Mouse (Mus musculus) c-Kit-positive CD71-negative TER-119-negative erythroid progenitor cells, embryonic 14.5 days (primary cell): Measurements from ENCODE around the gene Gpm6b.

Source experiments
- DNase-seq: peaks from one replicate; pipeline ENCODE4 v3.0.0-alpha.2; 2013; ENCODE audit warnings: low read depth

Gpm6b gene

GRCm38 (mm10) chrX:166358955-166359354 lies 120.2 kb downstream of the Gpm6b start:
- DNase-seq = no peak

GRCm38 (mm10) chrX:166359927-166360440 lies 121.3 kb downstream of the Gpm6b start:
- DNase-seq = no peak

DNA sequence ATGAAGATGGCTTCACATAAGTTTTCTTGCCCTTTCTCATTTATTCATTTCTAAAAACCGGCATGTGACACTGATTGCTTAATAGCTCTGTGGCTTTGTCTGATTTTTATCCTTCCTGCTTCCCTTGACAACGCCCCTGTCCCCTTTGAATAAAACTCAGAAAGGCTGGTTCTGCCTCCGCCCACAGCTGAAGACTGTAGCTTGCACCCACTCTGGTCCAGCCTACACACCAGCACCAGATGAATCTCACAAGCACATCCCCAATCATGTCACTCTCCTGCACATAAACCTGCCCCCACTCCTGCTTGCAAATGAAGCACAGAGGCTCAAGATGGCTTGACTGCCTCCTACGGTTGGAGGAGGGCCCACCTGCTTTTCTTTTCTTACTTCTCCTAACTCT lies 121.7 kb downstream of the Gpm6b start:
- DNase-seq = no peak

GRCm38 (mm10) chrX:166365458-166366213 lies 126.9 kb downstream of the Gpm6b start:
- no peak for DNase-seq

GRCm38 (mm10) chrX:166376681-166377328 lies 138.1 kb downstream of the Gpm6b start:
- DNase-seq = no peak

DNA sequence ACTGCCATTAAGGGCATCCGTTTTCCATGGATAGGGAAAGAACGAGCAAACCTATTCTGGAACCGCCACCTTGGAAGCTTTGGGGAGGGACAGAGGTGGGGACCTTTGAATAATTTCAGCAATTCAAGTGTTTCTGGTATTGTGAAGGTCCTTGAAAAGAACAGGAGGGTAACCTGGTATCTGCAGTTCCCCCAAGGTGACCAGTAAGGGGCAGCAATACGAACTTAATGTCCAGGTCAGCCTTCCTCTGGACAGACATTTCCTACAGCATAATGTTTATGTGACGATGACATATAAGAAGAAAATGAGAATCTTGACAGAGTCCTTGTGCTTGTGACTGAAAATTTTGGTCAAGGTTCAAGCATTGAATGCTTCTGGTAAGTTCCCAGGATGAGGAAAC lies 139.9 kb downstream of the Gpm6b start:
- no peak for DNase-seq

GRCm38 (mm10) chrX:166383606-166384005 lies 144.9 kb downstream of the Gpm6b start:
- DNase-seq = no peak

- no peak for DNase-seq
Observed at GRCm38 (mm10) chrX:166384935-166385334, 146.2 kb downstream of the Gpm6b start.

DNA sequence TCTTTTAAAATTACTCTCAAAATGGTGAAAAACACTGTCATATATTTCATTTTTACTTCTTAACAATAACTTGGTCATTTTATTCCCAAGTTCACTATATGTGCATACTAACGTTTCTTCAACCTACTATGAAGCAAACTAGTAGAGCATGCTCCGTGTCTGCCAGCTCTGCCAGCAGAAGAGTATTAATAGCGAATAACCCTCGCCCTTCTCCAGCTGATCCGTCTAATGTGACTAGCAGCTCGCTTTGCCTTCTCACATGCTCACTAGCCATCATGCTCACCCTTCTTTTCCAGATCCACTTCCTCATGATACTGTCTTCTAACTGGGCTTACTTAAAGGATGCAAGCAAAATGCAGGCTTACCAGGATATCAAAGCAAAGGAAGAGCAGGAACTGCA lies 147.9 kb downstream of the Gpm6b start:
- DNase-seq = no peak

DNA sequence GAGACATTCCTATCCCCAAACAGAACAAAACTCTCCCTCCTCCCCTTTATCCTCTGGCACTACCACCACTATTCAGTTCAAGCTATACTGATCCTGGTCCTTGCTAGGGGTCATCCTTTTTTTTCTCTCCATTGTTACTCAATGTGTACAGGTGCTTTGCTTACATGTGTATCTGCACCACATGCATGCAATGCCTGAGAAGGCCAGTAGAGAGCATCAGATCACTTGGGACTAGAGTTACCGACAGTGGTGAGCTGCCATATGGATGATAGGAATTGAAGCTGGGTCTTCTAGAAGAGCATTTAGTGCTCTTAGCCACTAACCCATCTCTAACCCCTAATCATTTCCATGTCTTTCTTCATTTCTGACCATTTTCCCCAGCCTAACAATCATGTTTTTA lies 155.0 kb downstream of the Gpm6b start:
- no peak for DNase-seq

- DNase-seq = no peak
Observed at GRCm38 (mm10) chrX:166407865-166408264, 169.2 kb downstream of the Gpm6b start.

- peak; percentile 16 for DNase-seq
Observed at GRCm38 (mm10) chrX:166416196-166416595, 177.5 kb downstream of the Gpm6b start.

- no peak for DNase-seq
Observed at GRCm38 (mm10) chrX:166434812-166435211, 196.1 kb downstream of the Gpm6b start.
